Mouse (Mus musculus): Measurements from ENCODE around the gene Vwa8.

The Vwa8 gene

DNA sequence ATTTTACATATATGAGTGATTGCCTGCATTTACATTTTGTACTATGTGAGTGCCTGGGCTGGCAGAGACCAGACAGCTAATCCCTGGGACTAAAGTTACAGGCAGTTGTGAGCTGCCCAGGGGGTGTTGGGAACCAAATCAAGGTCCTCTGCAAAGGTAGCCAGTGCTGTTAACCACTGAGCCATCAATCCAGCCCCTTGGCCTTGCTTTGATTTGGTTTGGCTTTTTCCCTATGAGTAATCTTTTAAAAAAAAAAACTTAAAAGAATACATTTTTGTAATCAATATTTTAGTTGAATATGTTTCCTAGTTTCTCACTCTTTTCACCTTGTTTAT lies 393.5 kb downstream of the Vwa8 start:
- TF ChIP-seq CTCF (conservative IDR thresholded peaks at IDR 0.05; ENCODE audit: low read length): no peak
- no peak for TF ChIP-seq NANOG (IDR thresholded peaks at IDR 0.05; ENCODE audit: borderline replicate concordance, low read length)
- no peak for TF ChIP-seq POU5F1 (IDR thresholded peaks at IDR 0.05; ENCODE audit: borderline replicate concordance, low read length)
- H3K4me3 ChIP-seq (replicated peaks; ENCODE audit: low read length): no peak overlapping the region

DNA sequence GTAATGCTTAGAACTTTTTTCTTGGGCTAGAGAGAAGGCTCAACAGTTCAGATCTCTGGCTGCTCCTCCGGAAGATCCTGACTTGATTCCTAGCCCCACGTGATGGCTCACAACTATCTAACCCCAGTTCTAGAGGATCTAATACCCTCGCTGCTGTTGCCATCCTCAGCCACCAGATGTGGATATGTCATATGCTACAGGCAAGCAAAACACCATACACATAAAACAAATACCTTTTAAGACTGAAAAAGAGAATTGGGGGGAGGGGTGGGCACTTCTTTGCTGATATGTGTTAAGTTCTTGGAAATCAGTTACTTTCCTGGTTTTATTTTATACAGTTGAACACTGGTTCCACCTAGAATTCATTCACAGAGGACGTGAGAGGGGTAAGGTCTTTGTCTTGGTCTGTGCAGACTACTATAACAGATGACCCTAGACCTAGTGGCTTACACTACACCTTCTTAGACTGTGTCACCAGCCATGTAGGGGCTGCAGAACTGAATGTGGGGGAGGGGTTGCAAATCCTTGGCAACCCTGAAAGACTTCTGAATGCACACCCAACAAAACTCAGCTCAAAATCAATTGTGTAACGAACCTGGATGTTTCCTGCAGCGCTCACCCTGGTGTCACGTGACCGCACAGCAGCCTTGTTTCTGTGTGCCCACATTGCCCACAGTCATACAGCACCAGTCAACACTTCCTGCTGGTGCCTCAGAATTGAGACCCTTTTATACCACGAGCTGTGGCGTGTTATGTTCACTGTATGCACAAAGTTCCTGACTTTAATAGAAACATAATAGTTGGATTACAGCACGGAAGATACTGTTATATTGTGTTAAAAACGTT lies 394.4 kb downstream of the Vwa8 start:
- Histone ChIP-seq H3K4me3 (replicated peaks; ENCODE audit: low read length) (no peak overlapping the region), H3K9me3 (ENCODE audit: low read length) (no peaks in the 10 kb centered on the region), H3K4me1 (replicated peaks; ENCODE audit: low read depth, low read length) (peaks cover 4% of the 10 kb centered on the region), H3K36me3 (ENCODE audit: insufficient read depth, low read length) (no peaks in the 10 kb centered on the region), H3K27me3 (ENCODE audit: insufficient read depth, low read length) (peaks cover 3% of the 10 kb centered on the region; the same call in 1 of the 2 replicates)
- TF ChIP-seq CTCF (conservative IDR thresholded peaks at IDR 0.05; ENCODE audit: low read length) (no peak), POU5F1 (IDR thresholded peaks at IDR 0.05; ENCODE audit: borderline replicate concordance, low read length) (no peak), NANOG (IDR thresholded peaks at IDR 0.05; ENCODE audit: borderline replicate concordance, low read length) (no peak)

More for the DNA sequence above, 393.5 kb downstream of the Vwa8 start:
- H3K9me3 ChIP-seq (ENCODE audit: low read length): no peaks in the 10 kb centered on the region
- no peaks in the 10 kb centered on the region for H3K36me3 ChIP-seq (ENCODE audit: insufficient read depth, low read length)
- peaks cover 3% of the 10 kb centered on the region; the same call in 1 of the 2 replicates for H3K27me3 ChIP-seq (ENCODE audit: insufficient read depth, low read length)
- H3K4me1 ChIP-seq (replicated peaks; ENCODE audit: low read depth, low read length): peaks cover 9% of the 10 kb centered on the region

GRCm38 (mm10) chr14:79244571-79244970 lies 395.7 kb downstream of the Vwa8 start:
- peaks cover 8% of the 10 kb centered on the region; the same call in 1 of the 2 replicates for H3K4me1 ChIP-seq (replicated peaks; ENCODE audit: low read depth, low read length)
- TF ChIP-seq POU5F1 (IDR thresholded peaks at IDR 0.05; ENCODE audit: borderline replicate concordance, low read length) (no peak), NANOG (IDR thresholded peaks at IDR 0.05; ENCODE audit: borderline replicate concordance, low read length) (no peak), CTCF (conservative IDR thresholded peaks at IDR 0.05; ENCODE audit: low read length) (no peak)

DNA sequence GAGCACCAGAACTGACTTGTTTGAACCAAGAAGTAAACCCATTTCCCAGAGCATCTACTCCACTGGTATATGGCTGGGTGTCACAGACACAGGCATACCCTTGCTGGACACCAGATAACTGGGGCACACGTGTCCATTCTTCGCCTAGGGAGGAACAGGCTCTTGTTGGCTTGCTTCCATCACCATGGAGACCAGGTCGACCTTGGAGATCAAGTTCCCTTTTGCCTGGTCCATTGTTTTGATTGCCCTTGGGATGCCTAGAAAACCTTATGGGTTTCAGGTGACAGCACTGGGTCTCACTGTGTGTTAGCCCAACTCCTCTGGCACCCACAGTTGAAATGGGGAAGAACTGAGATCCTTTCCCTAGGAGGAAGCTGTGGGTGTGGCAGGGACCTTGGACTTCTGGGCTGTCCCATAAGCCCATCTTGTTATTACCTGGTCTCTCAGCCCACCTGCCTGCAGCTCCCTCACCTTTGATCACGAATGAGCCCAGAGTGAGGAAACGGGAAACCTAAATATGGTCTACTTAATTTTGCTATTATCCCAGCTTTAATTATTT lies 403.0 kb downstream of the Vwa8 start:
- Histone ChIP-seq H3K4me1 (replicated peaks; ENCODE audit: low read depth, low read length) (peaks cover 12% of the 10 kb centered on the region; the same call in 1 of the 2 replicates), H3K9me3 (ENCODE audit: low read length) (peaks cover 11% of the 10 kb centered on the region; the same call in 1 of the 2 replicates), H3K36me3 (ENCODE audit: insufficient read depth, low read length) (no peaks in the 10 kb centered on the region), H3K4me3 (replicated peaks; ENCODE audit: low read length) (no peak overlapping the region), H3K27me3 (ENCODE audit: insufficient read depth, low read length) (peaks cover 4% of the 10 kb centered on the region)
- TF ChIP-seq CTCF (conservative IDR thresholded peaks at IDR 0.05; ENCODE audit: low read length) (no peak), NANOG (IDR thresholded peaks at IDR 0.05; ENCODE audit: borderline replicate concordance, low read length) (no peak), POU5F1 (IDR thresholded peaks at IDR 0.05; ENCODE audit: borderline replicate concordance, low read length) (no peak)

More at GRCm38 (mm10) chr14:79244571-79244970, 395.7 kb downstream of the Vwa8 start:
- Histone ChIP-seq H3K4me3 (replicated peaks; ENCODE audit: low read length) (no peak overlapping the region), H3K9me3 (ENCODE audit: low read length) (0 out of 2 replicates have a peak, but pooled peaks cover 6% of the 10 kb centered on the region), H3K27me3 (ENCODE audit: insufficient read depth, low read length) (peaks cover 7% of the 10 kb centered on the region), H3K36me3 (ENCODE audit: insufficient read depth, low read length) (no peaks in the 10 kb centered on the region)
